Mouse (Mus musculus) layer of hippocampus, postnatal 10 days (tissue): Measurements from ENCODE around the gene Sh3pxd2a. TPM values are rescaled to one million over a fixed set of nuclear protein-coding genes. Genes with fewer than 3 reads are reported as not detected.
A peak's percentile ranks its signal among the peaks of the same experiment; 100 is the strongest.

Experiments
- DNase-seq, 2 experiments: peaks; one replicate each; pipeline ENCODE4 v3.0.0; 2021; ENCODE audit warnings: low spot score in 2 of 2
- total RNA-seq, 2 experiments: library from RNA; stranded (reverse); gene quantifications; 2 replicates each; pipeline ENCODE4 v1.2.3; 2021

The Sh3pxd2a gene
- total RNA-seq, 2 experiments from 2014 or later, result 28.0 to 29.1 TPM

DNA sequence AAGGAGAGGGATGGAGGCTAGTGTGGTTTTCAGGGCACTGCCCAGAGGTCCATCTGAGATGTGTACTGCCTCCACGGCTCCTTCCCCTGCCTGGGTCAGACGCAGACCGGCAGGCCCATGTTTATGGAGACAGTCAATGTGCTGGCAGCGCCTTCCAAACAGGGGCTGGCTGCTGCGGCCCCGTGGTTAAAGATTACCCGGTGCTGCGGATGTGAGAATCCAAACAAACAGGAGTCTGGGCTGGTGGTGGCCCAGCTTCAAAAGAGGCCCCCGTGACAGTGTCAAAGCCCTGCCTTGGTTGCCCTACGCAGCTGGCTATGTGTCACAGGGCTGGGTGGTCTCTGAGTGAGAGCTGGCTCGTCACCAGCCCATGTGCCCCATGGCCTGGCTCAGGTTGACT is 216.4 kb downstream of the Sh3pxd2a start:
- DNase-seq, result no peak

DNA sequence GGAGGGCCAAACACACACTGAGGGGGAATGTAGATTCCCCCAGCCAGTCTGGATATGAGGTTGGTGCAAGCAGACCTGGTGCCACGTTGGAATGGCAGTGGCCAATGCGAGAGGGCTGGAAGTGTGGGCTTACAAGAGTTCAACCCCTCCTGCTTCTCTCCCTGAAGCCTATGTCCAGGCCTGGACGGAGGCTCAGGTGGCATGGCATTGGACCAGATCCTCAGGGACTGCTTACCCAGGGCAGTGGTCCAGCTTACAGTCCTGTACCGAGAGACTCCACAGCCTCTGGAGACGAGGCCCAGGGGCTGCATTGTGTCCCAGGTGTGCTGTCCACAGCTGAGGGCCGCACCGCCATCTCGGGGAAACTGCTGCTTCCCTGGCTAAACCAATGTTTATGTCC is 218.7 kb downstream of the Sh3pxd2a start:
- DNase-seq, result no peak

DNA sequence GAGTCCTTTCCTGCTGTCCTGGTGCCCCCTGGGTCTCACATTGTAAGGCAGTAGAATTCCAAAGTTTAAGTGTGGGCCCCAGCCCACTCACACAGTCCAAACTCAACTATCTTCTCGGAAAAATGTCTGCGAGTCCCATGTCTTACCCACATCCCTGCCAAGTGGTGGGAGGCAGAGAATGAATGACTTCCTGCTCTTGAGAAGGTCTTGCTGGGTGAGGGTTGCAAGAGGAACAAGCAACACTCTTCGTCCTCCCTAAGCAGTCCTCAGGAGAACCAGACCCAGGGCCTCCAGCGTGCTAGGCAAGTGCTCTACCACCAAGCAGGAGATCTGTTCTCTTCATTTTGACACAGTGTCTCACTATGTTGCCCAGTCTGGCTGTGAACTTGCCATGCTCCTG is 222.0 kb downstream of the Sh3pxd2a start:
- no peak for DNase-seq

DNA sequence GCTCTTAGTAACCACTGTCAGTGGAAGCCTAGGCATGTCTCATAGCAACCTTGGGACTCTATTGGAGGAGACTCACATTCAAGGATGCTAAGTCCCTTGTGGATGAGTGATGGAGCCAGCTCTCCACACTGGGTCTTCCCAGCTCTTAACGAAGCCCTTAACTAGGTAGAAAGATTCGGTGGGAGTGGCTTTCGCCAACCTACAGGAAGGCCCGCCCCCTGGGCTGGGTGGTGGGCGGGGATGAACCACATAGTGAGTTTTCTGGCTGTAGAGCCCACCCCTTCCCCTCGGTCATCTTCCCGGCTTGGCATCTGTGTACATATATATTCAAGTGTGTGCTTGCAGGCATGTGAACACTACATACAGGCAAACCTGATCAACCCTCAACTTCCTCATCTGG is 223.2 kb downstream of the Sh3pxd2a start:
- DNase-seq, result no peak

DNA sequence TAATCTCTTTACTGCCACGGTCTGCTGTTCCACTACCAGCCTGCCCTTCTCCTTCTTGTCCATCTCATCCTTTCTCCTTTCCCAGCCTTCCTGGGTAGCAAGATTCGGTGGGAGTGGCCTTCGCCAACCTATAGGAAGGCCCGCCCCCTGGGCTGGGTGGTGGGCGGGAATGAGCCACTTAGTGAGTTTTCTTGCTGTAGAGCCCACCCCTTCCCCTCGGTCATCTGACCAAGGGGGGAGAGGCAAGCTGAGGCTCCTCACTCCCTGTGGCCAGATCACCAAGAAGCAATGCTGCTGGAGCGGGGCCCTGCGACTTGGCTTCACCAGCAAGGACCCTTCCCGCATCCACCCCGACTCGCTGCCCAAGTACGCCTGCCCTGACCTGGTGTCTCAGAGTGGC is 224.1 kb downstream of the Sh3pxd2a start:
- DNase-seq, result no peak

DNA sequence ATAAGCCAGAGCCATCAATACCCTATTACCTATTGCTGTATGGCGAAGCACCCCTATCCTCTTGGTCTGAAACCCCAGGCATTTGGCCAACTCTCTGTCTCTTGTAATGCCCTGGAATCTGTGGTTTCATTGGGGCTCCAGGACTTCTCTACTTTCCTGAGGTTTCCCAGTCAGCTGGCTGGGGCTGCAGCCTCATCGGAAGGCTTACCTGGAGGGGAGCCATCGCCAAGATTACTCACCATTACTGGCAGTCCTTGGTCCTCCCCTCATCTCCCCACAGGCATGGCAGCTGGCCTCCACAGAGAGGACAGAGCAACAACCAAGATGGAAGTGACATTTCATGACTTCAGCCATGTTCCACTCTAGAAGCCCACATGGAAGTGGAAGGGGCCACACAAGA is 231.1 kb downstream of the Sh3pxd2a start:
- DNase-seq, result no peak

DNA sequence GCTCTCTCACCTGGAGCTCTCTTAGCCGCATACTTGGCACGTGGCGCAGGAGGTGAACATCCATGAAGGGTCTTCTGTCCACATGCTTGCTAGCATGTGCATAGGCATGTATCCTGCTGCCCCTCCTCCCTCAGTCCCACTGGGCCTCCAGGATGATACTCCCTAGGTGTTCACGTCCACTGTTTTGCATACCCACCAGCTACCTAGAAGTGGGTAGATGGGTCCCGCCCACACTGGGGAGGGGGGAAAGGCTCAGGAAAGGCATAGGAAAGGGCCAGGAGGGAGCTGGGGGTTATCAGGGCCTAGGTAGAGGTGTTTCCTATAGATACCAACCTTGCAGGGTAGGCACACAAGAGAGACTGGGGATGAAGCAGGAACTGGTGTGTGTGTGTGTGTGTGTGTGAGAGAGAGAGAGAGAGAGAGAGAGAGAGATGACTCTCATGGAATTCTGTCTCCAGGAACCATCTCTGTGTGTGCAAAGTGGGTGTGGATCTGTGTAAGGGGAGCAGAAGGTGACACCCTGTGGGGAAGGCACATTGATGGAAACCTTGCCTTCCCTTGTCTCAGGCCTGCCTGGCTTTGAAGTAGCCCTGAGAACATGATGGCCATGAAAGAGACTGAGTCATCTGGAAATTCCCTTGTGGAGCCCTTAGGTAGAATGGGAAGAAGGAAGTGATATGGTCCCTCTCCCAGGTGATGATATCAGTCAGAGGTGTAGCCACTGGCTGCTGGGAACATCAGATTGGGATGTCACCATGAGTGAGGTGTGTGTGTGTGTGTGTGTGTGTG is 231.9 kb downstream of the Sh3pxd2a start:
- no peak for DNase-seq

DNA sequence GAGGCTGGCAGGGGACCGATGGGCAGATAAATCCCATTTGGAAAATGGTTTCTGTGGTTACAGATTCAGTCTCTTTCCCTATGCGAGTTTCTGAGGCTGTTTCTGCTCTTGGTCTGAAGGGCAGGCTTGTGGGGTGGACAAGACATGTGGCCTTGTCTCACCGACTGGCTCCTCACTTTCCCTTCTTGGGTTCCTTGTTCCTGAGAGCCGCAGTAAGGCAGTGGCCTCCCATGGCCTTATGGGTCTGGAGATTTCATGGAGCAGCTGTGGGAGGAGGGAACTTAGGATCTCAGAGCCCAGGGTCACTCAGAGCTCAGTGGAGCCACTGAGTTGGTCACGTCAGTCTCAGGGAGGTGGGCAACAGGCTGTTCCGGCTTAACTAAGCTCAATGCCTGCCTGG is 232.8 kb downstream of the Sh3pxd2a start:
- DNase-seq, result no peak

DNA sequence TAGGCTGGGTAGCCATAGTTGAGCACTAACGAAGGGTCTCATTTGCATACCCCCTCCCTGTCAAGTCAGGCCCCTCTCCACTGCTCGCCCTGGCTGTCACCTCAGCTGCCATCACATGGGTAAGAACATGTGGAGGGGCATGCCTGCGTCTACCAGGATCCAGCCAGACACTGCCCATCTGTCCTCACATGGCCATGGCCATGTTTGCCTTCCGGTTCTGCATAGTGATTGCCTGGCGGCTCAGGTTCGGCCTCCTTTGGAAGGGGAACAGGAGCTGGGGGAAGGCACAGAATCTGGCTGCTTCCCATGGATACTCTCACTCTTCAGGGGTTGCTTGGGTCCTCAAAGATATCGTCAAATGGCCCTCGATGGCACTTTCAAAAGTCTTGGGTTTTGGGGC is 233.5 kb downstream of the Sh3pxd2a start:
- DNase-seq, result no peak

DNA sequence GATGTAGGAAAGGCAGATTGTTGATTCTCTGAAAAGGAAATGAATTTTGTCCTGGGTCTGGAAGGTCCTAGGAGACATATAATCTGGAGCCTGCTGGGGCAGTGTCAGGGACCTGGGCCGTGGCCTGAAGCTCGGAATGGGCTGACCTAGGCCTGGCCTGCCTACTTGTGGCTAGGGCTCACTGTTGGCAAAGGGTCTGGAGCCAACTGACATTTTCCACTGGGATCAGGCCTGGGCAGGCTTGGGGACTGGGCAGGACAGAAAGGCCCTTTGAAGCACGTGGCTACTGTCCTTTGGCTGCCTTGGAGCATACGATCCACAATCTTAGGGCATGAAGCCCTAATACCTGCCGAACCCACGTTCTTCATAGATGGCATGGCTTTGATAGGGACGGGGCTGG is 234.1 kb downstream of the Sh3pxd2a start:
- no peak for DNase-seq

DNA sequence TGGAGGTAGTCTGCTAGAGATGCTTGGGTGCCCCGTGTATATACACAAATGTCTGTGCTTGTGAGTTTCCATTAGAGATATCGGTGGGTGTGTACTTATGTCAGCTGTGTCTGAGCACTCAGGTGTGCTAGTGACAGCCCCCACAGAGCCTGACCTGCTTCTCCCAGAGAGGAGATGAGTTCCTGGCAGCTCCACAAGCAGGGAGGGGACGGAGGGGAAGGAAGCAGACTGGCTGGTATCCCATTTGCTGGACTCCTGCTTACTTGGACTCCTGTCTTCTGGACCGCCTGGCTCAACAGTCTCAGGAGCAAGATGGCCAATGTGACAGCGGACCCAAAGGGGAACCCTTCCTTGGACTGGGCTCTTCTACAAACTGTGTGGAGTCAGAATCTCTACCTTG is 234.7 kb downstream of the Sh3pxd2a start:
- DNase-seq, result no peak

DNA sequence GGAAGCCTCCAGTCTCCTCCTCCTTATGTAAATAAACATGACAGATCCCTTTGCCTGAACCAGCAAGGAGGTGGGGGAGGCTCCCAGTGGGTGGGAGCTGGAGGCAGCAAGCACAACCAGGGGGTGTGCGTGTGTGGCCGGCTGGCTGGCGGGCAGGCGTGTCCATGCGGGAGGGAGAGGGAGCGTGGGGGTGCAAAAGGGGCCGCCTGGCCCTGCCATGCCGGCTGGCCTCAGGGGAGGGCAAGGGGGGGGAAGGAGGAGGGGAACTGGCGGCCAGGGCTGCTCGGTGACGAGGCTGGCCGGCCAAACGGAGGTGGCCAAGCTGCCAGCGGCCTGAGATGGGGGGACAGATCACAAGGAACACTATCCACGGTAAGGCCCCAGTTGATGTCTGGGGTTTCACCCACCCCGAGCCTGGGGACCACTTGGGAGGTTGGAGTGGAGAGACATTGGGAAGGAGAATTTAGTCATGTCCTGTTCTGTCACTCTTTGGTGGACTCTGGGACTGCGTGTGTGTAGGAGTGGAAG is 235.4 kb downstream of the Sh3pxd2a start:
- DNase-seq, result peak in 1 of 2 experiments; percentile 48

DNA sequence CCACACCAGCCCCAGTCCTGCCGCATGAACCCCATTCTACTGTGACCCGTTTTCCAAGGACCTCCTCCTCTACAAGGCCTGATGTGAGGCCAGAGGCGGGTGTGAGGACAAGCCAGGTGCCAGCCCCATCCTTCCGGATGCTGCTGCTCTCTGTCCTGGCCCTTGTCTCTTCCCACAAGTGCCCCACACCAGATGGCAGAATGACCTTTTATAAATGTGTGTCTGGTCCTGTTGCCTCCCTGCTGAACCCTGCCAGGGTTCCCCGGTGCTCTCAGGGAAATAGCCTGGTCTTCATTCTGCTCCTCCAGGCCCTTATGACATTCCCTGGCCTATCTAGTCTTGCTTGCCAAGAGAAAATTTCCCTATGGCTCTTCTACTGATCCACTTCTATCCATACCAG is 238.4 kb downstream of the Sh3pxd2a start:
- no peak for DNase-seq

DNA sequence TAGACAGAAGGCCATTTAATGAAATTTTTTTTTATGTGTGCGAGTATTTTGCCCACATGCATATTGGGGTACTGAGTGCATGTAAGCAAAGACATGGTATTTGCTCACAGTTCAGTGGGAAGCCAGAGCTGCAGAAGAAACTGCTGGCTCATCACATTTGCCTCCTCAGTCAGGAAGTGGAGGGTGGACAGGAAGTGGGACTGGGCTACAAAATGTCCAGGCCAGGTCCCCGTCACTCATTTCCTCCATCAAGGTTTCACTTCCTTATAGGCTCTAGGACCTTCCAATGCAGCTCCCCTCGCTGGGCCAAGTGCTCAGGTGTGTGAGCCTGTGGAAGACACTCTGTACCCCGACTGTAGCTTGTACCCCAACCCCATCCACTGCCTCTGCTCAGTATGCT is 239.5 kb downstream of the Sh3pxd2a start:
- DNase-seq, result no peak

DNA sequence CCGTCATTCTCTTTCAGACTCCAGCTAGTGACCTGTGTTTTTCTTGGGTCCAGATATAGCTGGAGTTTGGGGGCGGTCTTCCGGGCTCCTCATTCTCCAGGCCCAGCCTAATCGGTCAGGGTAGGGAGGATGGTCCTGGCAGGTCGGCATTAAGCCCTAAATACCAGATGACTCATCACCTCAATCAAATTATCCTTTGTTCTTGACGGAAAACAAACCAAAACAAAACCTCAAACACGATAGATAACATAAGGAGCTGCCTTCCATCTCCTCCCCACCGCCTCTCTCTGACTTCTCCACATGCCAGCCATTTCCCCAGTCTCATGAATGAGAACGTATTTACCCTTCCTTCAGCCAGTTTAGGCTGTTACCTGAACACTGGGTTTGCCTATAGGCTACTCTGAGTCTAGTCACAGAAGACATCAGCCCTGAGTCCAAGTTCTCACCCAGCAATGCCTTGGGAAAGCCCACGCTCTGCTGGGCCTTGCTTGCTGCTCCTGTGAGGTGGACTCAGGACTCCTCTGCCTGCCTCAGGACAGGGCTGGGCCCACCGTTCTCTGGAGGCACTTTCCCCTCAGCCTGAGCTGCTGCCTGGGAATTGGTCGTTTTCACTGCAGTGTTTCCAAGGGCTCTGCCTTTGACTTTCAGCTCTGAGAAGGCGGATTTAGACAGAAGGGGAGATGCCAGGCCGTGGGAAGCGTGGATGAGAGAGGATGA is 241.2 kb downstream of the Sh3pxd2a start:
- no peak for DNase-seq

DNA sequence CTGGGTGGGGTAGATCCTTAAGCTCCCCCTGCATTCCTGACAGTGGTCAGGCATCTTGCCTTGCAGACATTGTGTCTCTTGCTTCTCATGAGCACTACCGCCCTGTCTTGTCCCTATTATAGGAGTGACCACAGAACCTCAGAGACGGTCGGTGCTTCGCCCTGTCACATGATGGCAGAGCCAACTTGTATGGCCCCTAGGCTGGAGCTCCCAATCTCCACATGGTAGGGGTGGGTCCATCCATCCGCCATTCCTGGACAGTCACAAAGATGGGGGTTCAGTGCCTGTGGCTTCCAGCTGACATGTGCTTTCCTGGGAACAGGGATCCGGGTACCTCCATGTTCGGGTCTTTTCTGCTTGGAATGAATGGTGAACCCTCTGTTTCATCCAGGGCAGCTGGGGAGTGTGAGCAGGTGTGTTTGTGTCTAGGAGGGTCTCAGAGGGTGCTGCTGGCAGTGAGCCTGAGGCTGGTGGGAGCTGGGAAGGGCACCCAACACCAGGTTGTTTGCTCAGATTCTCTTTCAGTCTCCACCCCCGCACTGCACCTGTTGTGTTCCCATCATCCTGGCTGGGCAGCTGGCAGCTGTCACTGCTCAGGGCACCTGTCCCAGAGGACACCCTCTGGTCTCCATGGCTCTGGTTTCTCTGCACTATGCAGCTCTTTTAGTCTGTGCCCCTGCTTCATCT is 241.9 kb downstream of the Sh3pxd2a start:
- peak; percentile 69 to 70 for DNase-seq

DNA sequence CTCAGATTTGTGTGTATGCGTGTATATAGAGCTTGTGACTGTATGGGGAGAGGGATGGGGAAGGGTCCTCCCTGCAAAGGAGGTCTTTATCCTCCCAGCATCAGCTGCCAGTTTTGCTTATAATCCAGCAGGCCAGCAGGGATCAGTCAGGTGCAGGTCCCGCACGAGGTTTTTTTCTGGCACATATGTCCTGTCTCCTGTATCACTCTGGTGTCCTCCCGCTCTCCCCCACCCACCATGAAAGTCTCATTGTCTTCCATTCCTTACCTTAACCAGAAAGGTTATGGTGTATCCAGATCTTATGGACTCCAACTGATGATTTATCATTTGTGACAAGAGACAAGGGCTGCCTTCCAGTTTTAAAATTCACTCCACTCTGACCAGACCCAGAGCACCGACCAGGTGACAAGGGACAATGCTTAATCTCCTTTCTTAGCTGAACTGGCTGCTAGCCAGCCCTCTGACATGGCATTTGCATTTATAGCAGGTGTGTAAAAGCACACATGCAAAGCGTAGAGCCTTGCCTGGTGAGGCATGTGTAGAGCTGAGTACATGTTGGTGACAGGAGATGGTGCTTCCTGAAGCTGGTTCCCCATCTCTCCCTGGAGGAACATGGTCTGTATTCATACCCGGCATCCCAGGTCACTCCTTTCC is 242.6 kb downstream of the Sh3pxd2a start:
- no peak for DNase-seq

DNA sequence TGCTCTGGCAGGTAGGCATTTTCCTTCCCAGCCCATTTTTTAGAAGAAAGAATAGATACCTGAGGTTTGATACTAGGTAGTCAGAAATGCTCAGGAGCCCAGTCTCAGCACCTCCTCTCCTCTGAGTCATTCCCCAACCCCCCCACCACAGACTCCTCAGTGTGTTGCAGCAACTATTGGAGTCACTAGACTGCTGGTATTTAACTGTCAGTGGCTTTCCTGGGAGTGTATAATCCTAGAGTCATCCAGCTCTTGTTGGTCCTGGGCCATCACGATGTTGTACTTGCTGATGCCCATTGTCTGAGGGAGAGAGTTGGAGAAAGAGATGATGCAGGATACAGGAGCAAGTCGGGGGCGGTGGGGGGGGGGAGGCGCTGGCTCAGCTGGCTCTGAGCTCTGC is 243.2 kb downstream of the Sh3pxd2a start:
- no peak for DNase-seq

DNA sequence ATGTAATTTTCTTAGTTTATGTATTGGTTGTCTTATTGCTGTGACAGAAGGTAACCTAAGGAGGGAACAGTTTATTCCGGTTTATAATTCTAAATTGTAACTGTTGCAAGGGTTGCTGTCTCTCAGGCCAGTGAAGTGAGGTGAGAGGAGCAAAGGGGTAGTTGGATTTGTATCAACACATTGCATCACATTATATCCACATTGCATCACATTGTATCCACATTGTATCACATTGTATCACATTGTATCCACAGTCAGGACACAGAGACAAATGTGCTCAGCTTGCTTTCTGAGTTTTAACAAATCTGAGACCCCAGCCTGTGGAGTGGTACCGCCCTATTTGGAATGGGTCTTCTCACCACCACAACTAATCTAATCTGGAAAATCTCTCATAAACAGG is 244.0 kb downstream of the Sh3pxd2a start:
- DNase-seq, result no peak

DNA sequence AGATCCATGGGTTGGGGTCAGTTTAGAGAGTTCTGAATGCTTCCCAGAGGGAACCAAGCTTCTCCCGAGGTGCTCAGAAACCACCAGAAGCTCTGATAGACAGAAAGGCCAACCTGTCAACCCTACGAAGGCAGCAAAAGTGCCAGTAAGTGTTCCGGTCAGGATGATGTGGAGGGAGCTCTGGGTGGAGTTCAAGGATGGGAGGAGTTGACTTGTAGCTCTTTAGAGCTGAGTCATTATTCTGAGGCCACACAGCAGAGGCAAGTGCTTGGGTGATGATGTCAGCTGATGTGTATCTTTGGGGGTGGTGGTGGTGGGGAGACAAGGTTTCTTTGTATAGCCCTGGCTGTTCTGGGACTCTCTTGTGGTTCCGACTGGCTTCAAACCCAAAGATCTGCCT is 244.6 kb downstream of the Sh3pxd2a start:
- no peak for DNase-seq

DNA sequence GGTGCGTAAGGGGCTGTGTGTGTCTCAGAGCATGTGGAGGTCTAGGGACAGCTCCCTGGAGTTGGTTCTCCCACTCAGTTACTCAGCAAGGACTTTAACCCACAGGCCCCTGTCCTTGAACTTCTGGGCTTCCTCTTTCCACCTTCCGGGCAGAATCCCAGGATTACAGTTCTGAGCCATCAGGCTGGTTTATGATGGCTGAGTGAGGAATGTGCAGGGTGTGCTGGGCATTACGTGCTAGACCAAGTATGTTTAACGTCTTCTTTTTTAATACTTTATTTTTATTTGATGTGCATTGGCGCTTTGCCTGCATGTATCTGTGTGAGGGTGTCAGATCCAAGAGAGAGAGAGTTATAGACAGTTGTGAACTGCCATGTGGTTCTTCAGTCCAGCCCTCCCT is 247.4 kb downstream of the Sh3pxd2a start:
- DNase-seq, result no peak

DNA sequence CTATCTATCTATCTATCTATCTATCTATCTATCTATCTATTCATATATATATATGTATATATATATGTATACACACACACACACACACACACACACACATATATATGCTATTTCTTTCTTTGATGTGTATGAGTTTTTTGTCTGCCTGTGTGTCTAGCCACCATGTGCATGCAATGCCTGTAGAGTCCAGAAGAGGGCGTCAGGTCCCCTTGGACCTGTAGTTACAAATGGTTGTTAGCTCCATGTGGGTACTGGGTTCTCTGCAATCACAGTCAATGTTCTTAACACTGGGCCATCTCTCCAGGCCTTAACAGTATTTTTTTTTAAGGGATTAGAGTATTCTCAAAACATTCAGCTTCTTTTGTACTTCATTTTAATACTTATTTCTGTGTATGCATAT is 250.7 kb downstream of the Sh3pxd2a start:
- no peak for DNase-seq
